Mouse (Mus musculus): ENCODE results near the gene Peli1. TPM values are rescaled to one million over a fixed set of nuclear protein-coding genes. Genes with fewer than 3 reads are reported as not detected.

Peli1 gene
- polyA plus RNA-seq, 1 experiment = 8.8 TPM

GRCm38 (mm10) chr11:21121737-21122136 is 30.6 kb downstream of the Peli1 start:
- Histone ChIP-seq H3K4me3 (ENCODE audit: insufficient read depth, low read depth, low read length) (no peak overlapping the region), H3K4me1 (ENCODE audit: control insufficient read depth, insufficient read depth, low read length) (peaks cover 5% of the 10 kb centered on the region; the same call in 1 of the 2 replicates), H3K27ac (ENCODE audit: insufficient read depth, low read depth, low read length) (no peak overlapping the region), H3K27me3 (replicated peaks; ENCODE audit: control insufficient read depth, insufficient read depth, low read length) (no peaks in the 10 kb centered on the region), H3K36me3 (ENCODE audit: control insufficient read depth, insufficient read depth, low read length) (no peaks in the 10 kb centered on the region)
- no peak for DNase-seq
- TF ChIP-seq POLR2A (IDR thresholded peaks at IDR 0.05; ENCODE audit: low read depth, low read length) (no peak), CTCF (conservative IDR thresholded peaks at IDR 0.05; ENCODE audit: insufficient read depth, insufficient read length, low read depth, low read length) (no peak)
- WGBS = 89% methylated on average over 2 of the region's 2 CpGs

GRCm38 (mm10) chr11:21122399-21122798 is 31.3 kb downstream of the Peli1 start:
- Histone ChIP-seq H3K4me3 (ENCODE audit: insufficient read depth, low read depth, low read length) (no peak overlapping the region), H3K4me1 (ENCODE audit: control insufficient read depth, insufficient read depth, low read length) (peaks cover 5% of the 10 kb centered on the region; the same call in 1 of the 2 replicates), H3K27me3 (replicated peaks; ENCODE audit: control insufficient read depth, insufficient read depth, low read length) (no peaks in the 10 kb centered on the region), H3K27ac (ENCODE audit: insufficient read depth, low read depth, low read length) (no peak overlapping the region), H3K36me3 (ENCODE audit: control insufficient read depth, insufficient read depth, low read length) (no peaks in the 10 kb centered on the region)
- TF ChIP-seq POLR2A (IDR thresholded peaks at IDR 0.05; ENCODE audit: low read depth, low read length) = no peak
- no peak for TF ChIP-seq CTCF (conservative IDR thresholded peaks at IDR 0.05; ENCODE audit: insufficient read depth, insufficient read length, low read depth, low read length)
- 72% methylated on average over 2 of the region's 2 CpGs for WGBS
- no peak for DNase-seq

DNA sequence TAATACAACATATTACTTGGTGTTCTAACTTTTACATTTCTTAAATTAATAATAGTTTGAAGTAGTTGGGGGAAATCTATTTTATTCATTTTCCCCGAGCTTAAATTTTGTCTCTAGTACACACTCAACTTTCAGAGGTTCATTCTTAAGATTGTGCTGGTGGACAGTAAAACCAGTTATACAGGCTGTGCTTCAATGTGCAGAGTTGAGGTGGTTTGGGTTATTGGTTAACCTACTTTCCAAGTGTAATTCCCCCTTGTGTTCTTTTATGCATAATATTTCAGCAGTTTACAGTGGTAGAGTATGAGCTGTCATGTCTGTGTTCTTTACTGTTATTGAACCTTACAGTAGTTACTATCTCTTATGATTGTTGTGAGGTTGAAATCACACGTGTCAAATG is 40.6 kb downstream of the Peli1 start:
- no peak overlapping the region for H3K27ac ChIP-seq (ENCODE audit: insufficient read depth, low read depth, low read length)
- DNase-seq = peak; percentile 31
- TF ChIP-seq POLR2A (IDR thresholded peaks at IDR 0.05; ENCODE audit: low read depth, low read length) = no peak
- no peak for TF ChIP-seq CTCF (conservative IDR thresholded peaks at IDR 0.05; ENCODE audit: insufficient read depth, insufficient read length, low read depth, low read length)

GRCm38 (mm10) chr11:21134875-21135451 is 43.9 kb downstream of the Peli1 start:
- H3K27ac ChIP-seq (ENCODE audit: insufficient read depth, low read depth, low read length) = no peak overlapping the region
- H3K27me3 ChIP-seq (replicated peaks; ENCODE audit: control insufficient read depth, insufficient read depth, low read length) = no peaks in the 10 kb centered on the region
- TF ChIP-seq CTCF (conservative IDR thresholded peaks at IDR 0.05; ENCODE audit: insufficient read depth, insufficient read length, low read depth, low read length) (no peak), POLR2A (IDR thresholded peaks at IDR 0.05; ENCODE audit: low read depth, low read length) (no peak)
- peaks cover 2% of the 10 kb centered on the region for H3K36me3 ChIP-seq (ENCODE audit: control insufficient read depth, insufficient read depth, low read length)
- DNase-seq = no peak
- no peak overlapping the region for H3K4me3 ChIP-seq (ENCODE audit: insufficient read depth, low read depth, low read length)
- WGBS = 83% methylated on average over 2 of the region's 2 CpGs
- no peaks in the 10 kb centered on the region for H3K4me1 ChIP-seq (ENCODE audit: control insufficient read depth, insufficient read depth, low read length)

More for the DNA sequence above, 40.6 kb downstream of the Peli1 start:
- WGBS = 45% methylated on average over 2 of the region's 2 CpGs
- Histone ChIP-seq H3K4me1 (ENCODE audit: control insufficient read depth, insufficient read depth, low read length) (no peaks in the 10 kb centered on the region), H3K4me3 (ENCODE audit: insufficient read depth, low read depth, low read length) (no peak overlapping the region), H3K36me3 (ENCODE audit: control insufficient read depth, insufficient read depth, low read length) (peaks cover 2% of the 10 kb centered on the region), H3K27me3 (replicated peaks; ENCODE audit: control insufficient read depth, insufficient read depth, low read length) (no peaks in the 10 kb centered on the region)

DNA sequence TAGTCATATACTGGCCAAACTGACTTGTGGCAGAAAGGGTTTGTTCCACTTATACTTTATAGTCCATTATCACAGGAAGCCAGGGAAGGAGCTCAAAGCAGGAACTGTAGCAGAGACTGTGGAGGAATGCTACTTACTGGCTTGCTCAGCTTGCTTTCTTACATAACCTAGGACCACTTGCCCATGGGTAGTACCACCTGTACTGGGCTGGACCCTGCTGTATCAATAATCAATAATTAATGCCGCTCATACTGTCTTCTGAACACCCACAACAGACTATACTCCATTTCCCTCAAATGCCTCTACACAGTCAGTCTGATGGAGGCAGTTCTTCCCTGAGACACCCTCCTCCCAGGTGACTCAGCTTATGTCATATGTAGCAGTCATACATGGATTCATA is 48.4 kb downstream of the Peli1 start:
- no peak overlapping the region for H3K4me3 ChIP-seq (ENCODE audit: insufficient read depth, low read depth, low read length)
- 100% methylated on average over 1 of the region's 1 CpGs for WGBS
- no peak overlapping the region for H3K27ac ChIP-seq (ENCODE audit: insufficient read depth, low read depth, low read length)
- DNase-seq = no peak
- peaks cover 4% of the 10 kb centered on the region for H3K36me3 ChIP-seq (ENCODE audit: control insufficient read depth, insufficient read depth, low read length)
- no peaks in the 10 kb centered on the region for H3K4me1 ChIP-seq (ENCODE audit: control insufficient read depth, insufficient read depth, low read length)
- TF ChIP-seq POLR2A (IDR thresholded peaks at IDR 0.05; ENCODE audit: low read depth, low read length) = no peak
- TF ChIP-seq CTCF (conservative IDR thresholded peaks at IDR 0.05; ENCODE audit: insufficient read depth, insufficient read length, low read depth, low read length) = no peak
- no peaks in the 10 kb centered on the region for H3K27me3 ChIP-seq (replicated peaks; ENCODE audit: control insufficient read depth, insufficient read depth, low read length)

GRCm38 (mm10) chr11:21141242-21141641 is 50.2 kb downstream of the Peli1 start:
- Histone ChIP-seq H3K36me3 (ENCODE audit: control insufficient read depth, insufficient read depth, low read length) (peaks cover 5% of the 10 kb centered on the region), H3K4me1 (ENCODE audit: control insufficient read depth, insufficient read depth, low read length) (no peaks in the 10 kb centered on the region), H3K27me3 (replicated peaks; ENCODE audit: control insufficient read depth, insufficient read depth, low read length) (no peaks in the 10 kb centered on the region), H3K4me3 (ENCODE audit: insufficient read depth, low read depth, low read length) (no peak overlapping the region), H3K27ac (ENCODE audit: insufficient read depth, low read depth, low read length) (no peak overlapping the region)
- no peak for DNase-seq
- TF ChIP-seq CTCF (conservative IDR thresholded peaks at IDR 0.05; ENCODE audit: insufficient read depth, insufficient read length, low read depth, low read length) = no peak
- TF ChIP-seq POLR2A (IDR thresholded peaks at IDR 0.05; ENCODE audit: low read depth, low read length) = no peak
- WGBS = 76% methylated on average over 7 of the region's 7 CpGs

- DNase-seq = no peak
- no peaks in the 10 kb centered on the region for H3K4me1 ChIP-seq (ENCODE audit: control insufficient read depth, insufficient read depth, low read length)
- H3K27ac ChIP-seq (ENCODE audit: insufficient read depth, low read depth, low read length) = no peak overlapping the region
- no peak overlapping the region for H3K4me3 ChIP-seq (ENCODE audit: insufficient read depth, low read depth, low read length)
- peaks cover 3% of the 10 kb centered on the region for H3K36me3 ChIP-seq (ENCODE audit: control insufficient read depth, insufficient read depth, low read length)
- WGBS = 89% methylated on average over 4 of the region's 4 CpGs
- TF ChIP-seq CTCF (conservative IDR thresholded peaks at IDR 0.05; ENCODE audit: insufficient read depth, insufficient read length, low read depth, low read length) = no peak
- no peak for TF ChIP-seq POLR2A (IDR thresholded peaks at IDR 0.05; ENCODE audit: low read depth, low read length)
- H3K27me3 ChIP-seq (replicated peaks; ENCODE audit: control insufficient read depth, insufficient read depth, low read length) = no peaks in the 10 kb centered on the region
Measured at GRCm38 (mm10) chr11:21141755-21142154, 50.7 kb downstream of the Peli1 start.
